Mouse (Mus musculus): Measurements from ENCODE around the gene Gm47841.

DNA sequence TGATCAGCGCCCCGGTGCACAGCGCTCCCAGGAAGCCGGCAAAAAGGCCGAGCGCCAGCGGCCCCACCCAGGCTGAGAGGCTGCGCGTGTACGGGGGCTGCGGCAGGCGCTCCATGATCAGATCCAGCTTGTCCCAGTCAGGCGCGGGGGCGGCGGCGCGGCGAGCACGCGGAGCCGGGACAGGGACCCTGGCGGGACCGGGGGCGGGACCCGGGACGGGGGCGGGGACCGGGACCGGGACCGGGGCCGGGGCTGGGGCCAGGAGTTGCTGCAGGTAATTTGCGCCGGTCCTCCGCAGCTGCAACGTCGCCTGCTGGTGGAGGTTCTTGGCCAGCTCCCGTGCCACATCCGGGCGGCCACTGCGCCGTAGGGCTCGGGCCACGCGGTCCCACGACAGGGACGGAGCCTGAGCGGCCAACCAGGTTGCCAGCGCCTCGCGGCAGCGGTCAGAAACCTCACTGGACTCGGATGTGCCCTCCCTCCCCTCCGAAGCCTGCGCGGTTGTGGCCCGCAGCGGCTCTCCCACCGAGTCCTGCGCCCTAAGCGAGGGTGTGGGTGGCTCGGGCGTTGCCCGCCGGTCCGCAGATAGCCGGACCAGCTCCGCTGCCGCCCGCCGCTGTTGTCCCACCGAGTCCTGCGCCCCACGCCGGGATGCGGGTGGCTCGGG lies 537 bp downstream of the Gm47841 start:
- TF ChIP-seq ZNF384 (IDR thresholded peaks at IDR 0.05; ENCODE audit: low read depth, low read length): no peak
- TF ChIP-seq CTCF (IDR thresholded peaks at IDR 0.05 in 2 of 3, conservative IDR thresholded peaks at IDR 0.05 in 1 of 3; ENCODE audit: control insufficient read depth in 1 of 3, insufficient read depth in 1 of 3, low read depth in 2 of 3, low read length in 3 of 3, poor library complexity in 1 of 3, severe bottlenecking in 1 of 3): no peak
- TF ChIP-seq ZC3H11A (IDR thresholded peaks at IDR 0.05; ENCODE audit: low read depth, low read length): no peak
- no peak for TF ChIP-seq MAZ (IDR thresholded peaks at IDR 0.05; ENCODE audit: low read depth, low read length)
- TF ChIP-seq MYB (IDR thresholded peaks at IDR 0.05; ENCODE audit: low read depth, low read length): no peak
- TF ChIP-seq HCFC1 (IDR thresholded peaks at IDR 0.05; ENCODE audit: low read depth, low read length): no peak
- TF ChIP-seq EP300 (IDR thresholded peaks at IDR 0.05; ENCODE audit: low read depth in 1 of 2, low read length in 2 of 2): no peak
- TF ChIP-seq GABPA (IDR thresholded peaks at IDR 0.05; ENCODE audit: low read depth, low read length): no peak
- TF ChIP-seq KAT2A (conservative IDR thresholded peaks at IDR 0.05; ENCODE audit: low read depth, low read length): no peak
- no peak for TF ChIP-seq POLR2AphosphoS5 (IDR thresholded peaks at IDR 0.05; ENCODE audit: borderline replicate concordance, low read depth, low read length)
- no peak for TF ChIP-seq TAL1 (IDR thresholded peaks at IDR 0.05; ENCODE audit: low read length)
- no peak for TF ChIP-seq SIN3A (IDR thresholded peaks at IDR 0.05; ENCODE audit: low read length)
